Mouse (Mus musculus) stomach, embryonic 14.5 days (tissue): ENCODE measurements around the gene Zxdb. TPM values are rescaled to one million over a fixed set of nuclear protein-coding genes. Genes with fewer than 3 reads are reported as not detected.

ENCODE experiments used
- ATAC-seq: fragments of 200-750 bp; cut with Nextera tagmentation; 2 replicates; pipeline ENCODE4 v1.8.0; 2017; ENCODE audit warnings: low read depth, moderate TSS enrichment; ENCODE audit not compliant: insufficient number of reproducible peaks, insufficient read depth, low FRiP score
- H3K27ac ChIP-seq: fragments of 300-500 bp; sonication (generic); 2 replicates; pipeline ENCODE4 v1.5.1; 2014; ENCODE audit warnings: mild to moderate bottlenecking, low read length, moderate library complexity, mixed read lengths
- H3K27me3 ChIP-seq: fragments of 300-500 bp; sonication (generic); 2 replicates; pipeline ENCODE4 v1.6.1; 2014; ENCODE audit warnings: low read length, control low read depth, mixed read lengths; ENCODE audit not compliant: control insufficient read depth, insufficient read depth
- H3K36me3 ChIP-seq: fragments of 300-500 bp; sonication (generic); 2 replicates; pipeline ENCODE4 v1.6.1; 2014; ENCODE audit warnings: mild to moderate bottlenecking, control low read depth, low read length, moderate library complexity, mixed read lengths; ENCODE audit not compliant: control insufficient read depth, insufficient read depth
- H3K4me1 ChIP-seq: fragments of 300-500 bp; sonication (generic); 2 replicates; pipeline ENCODE4 v1.6.1; 2014; ENCODE audit warnings: low read length, control low read depth, mixed read lengths; ENCODE audit not compliant: control insufficient read depth, insufficient read depth
- H3K4me2 ChIP-seq: fragments of 300-500 bp; sonication (generic); replicated peaks from 2 replicates; pipeline ENCODE4 v1.6.1; 2014; ENCODE audit warnings: low read depth, low read length, control low read depth
- H3K4me3 ChIP-seq: fragments of 300-500 bp; sonication (generic); 2 replicates; pipeline ENCODE4 v1.5.1; 2014; ENCODE audit warnings: low read depth, low read length, control low read depth
- H3K9ac ChIP-seq: fragments of 300-500 bp; sonication (generic); replicated peaks from 2 replicates; pipeline ENCODE4 v1.6.1; 2014; ENCODE audit warnings: low read depth, mild to moderate bottlenecking, control low read depth, low read length, moderate library complexity, mixed read lengths
- H3K9me3 ChIP-seq: fragments of 300-500 bp; sonication (generic); 2 replicates; pipeline ENCODE4 v1.6.1; 2016; ENCODE audit warnings: low read depth, low read length, control low read depth; ENCODE audit not compliant: control insufficient read depth
- WGBS: fragments of 180-500 bp; shearing (Covaris S2); extraction: QIAGEN DNeasy Blood & Tissue Kit; methylation state at CpG from one replicate; pipeline ENCODE4 v1.1.7; 2014; 5-methylcytosine and 5-hydroxymethylcytosine counted together
- polyA plus RNA-seq: library from polyadenylated mRNA; unstranded; fragments of >200 nt; fragmentation: Nextera tagmentation; extraction: Ambion mirVana; gene quantifications from 2 replicates; pipeline ENCODE4 v1.2.1, GENCODE M21; 2014

The Zxdb gene
- polyA plus RNA-seq, 1 experiment from 2014 or later = 2.4 TPM

GRCm38 (mm10) chrX:94731596-94731995, 7.2 kb downstream of the Zxdb start:
- H3K27ac ChIP-seq = no peak overlapping the region
- no peaks in the 10 kb centered on the region for H3K27me3 ChIP-seq
- no peaks in the 10 kb centered on the region for H3K4me1 ChIP-seq
- no peaks in the 10 kb centered on the region for H3K9me3 ChIP-seq
- H3K4me3 ChIP-seq = no peak overlapping the region
- no peak overlapping the region for H3K9ac ChIP-seq
- ATAC-seq = no peak
- H3K36me3 ChIP-seq = no peaks in the 10 kb centered on the region
- H3K4me2 ChIP-seq = no peak overlapping the region

GRCm38 (mm10) chrX:94753733-94754132, 29.4 kb downstream of the Zxdb start:
- no peaks in the 10 kb centered on the region for H3K36me3 ChIP-seq
- H3K4me3 ChIP-seq = no peak overlapping the region
- no peaks in the 10 kb centered on the region for H3K4me1 ChIP-seq
- no peaks in the 10 kb centered on the region for H3K27me3 ChIP-seq
- ATAC-seq = no peak
- H3K4me2 ChIP-seq = no peak overlapping the region
- H3K9ac ChIP-seq = no peak overlapping the region
- WGBS = 84% methylated on average over 5 of the region's 5 CpGs
- H3K9me3 ChIP-seq = no peaks in the 10 kb centered on the region
- H3K27ac ChIP-seq = no peak overlapping the region

- no peak overlapping the region for H3K4me2 ChIP-seq
- no peak overlapping the region for H3K27ac ChIP-seq
- no peak overlapping the region for H3K9ac ChIP-seq
- no peaks in the 10 kb centered on the region for H3K4me1 ChIP-seq
- H3K4me3 ChIP-seq = no peak overlapping the region
- no peaks in the 10 kb centered on the region for H3K9me3 ChIP-seq
- no peak for ATAC-seq
- H3K36me3 ChIP-seq = no peaks in the 10 kb centered on the region
- H3K27me3 ChIP-seq = no peaks in the 10 kb centered on the region
- 19% methylated on average over 1 of the region's 1 CpGs for WGBS
These were observed 35.6 kb downstream of the Zxdb start for GRCm38 (mm10) chrX:94759959-94760358.

- ATAC-seq = no peak
- Histone ChIP-seq H3K4me1 (no peaks in the 10 kb centered on the region), H3K4me2 (no peak overlapping the region), H3K36me3 (no peaks in the 10 kb centered on the region), H3K9me3 (no peaks in the 10 kb centered on the region), H3K9ac (no peak overlapping the region), H3K4me3 (no peak overlapping the region), H3K27me3 (no peaks in the 10 kb centered on the region), H3K27ac (no peak overlapping the region)
- 93% methylated on average over 34 of the region's 34 CpGs for WGBS
These were observed 49.5 kb downstream of the Zxdb start for GRCm38 (mm10) chrX:94773876-94774275.

Other genes starting within 250 kb of the Zxdb start
- 664 and 698 TPM in 2 replicates for gene Maged1, start 182.4 kb upstream of the Zxdb start, polyA plus RNA-seq
- gene Gspt2, start 88.5 kb upstream of the Zxdb start, polyA plus RNA-seq = 6.4 and 7.2 TPM in 2 replicates